Comparison of ENCODE assay signal across 8 mouse cellular contexts in the genomic region with DNA sequence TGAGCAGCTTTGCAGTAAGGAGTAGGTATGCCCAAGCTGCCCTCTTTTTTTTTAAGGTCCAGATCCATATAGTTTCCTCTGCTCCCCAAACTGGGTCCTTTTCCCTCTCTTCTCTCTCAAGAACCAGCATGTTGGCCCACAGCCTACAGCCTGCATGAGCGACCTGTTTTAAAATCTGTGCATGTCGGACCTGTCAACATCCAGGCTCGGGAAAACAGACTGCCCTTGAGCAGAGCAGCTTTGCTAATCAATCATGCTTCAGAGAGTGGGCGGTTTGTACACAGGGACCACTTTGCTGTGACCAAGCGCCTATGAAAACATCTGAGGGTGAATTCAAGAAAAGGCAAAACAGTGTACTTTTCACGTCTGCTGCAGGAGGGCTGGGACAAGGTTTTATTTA.
A peak's percentile ranks its signal among the peaks of the same experiment; 100 is the strongest.
DNase-seq lines count a peak whose midpoint lies in the region; ATAC-seq and TF ChIP-seq lines count a peak whose summit lies in the region.

No protein-coding gene starts in this region.

- H3K4me1 ChIP-seq in heart, embryonic 15.5 days (replicated peaks): peaks cover 20% of the 10 kb centered on the region
- H3K4me1 ChIP-seq in spleen, adult 2 months (ENCODE audit: control insufficient read depth, insufficient read depth, insufficient read length): peaks cover 6% of the 10 kb centered on the region; the same call in 1 of the 2 replicates
- H3K4me1 ChIP-seq in heart, postnatal 0 days (ENCODE audit: control insufficient read depth, insufficient read depth): peaks cover 19% of the 10 kb centered on the region; the same call in 1 of the 2 replicates
- H3K4me1 ChIP-seq in liver, embryonic 11.5 days (replicated peaks; ENCODE audit: control insufficient read depth, insufficient read depth, low read length): no peaks in the 10 kb centered on the region; the same call in 1 of the 2 replicates

- TF ChIP-seq EP300 in heart, postnatal 0 days (IDR thresholded peaks at IDR 0.05; ENCODE audit: low read depth): no peak

- peak overlapping the region; percentile 27 for H3K4me2 ChIP-seq in heart, embryonic 15.5 days
- peak overlapping the region; percentile 39 for H3K4me2 ChIP-seq in heart, postnatal 0 days (ENCODE audit: low read depth, low read length)
- no peak overlapping the region for H3K4me2 ChIP-seq in liver, embryonic 11.5 days

- H3K9me3 ChIP-seq in heart, embryonic 15.5 days (replicated peaks): no peaks in the 10 kb centered on the region
- H3K9me3 ChIP-seq in heart, postnatal 0 days (replicated peaks; ENCODE audit: control insufficient read depth, low read length): no peaks in the 10 kb centered on the region
- no peaks in the 10 kb centered on the region for H3K9me3 ChIP-seq in liver, embryonic 11.5 days (ENCODE audit: control insufficient read depth, low read length)

- no peak; the same call in 1 of the 2 replicates for ATAC-seq in heart, embryonic 15.5 days (replicated peaks; ENCODE audit: insufficient number of reproducible peaks, insufficient read depth, low FRiP score, low read depth)
- peak; percentile 41; the same call in 1 of the 2 replicates for ATAC-seq in heart, postnatal 0 days (ENCODE audit: insufficient read depth, low read depth)
- no peak for ATAC-seq in liver, embryonic 11.5 days (replicated peaks; ENCODE audit: low FRiP score)

- WGBS in heart, embryonic 15.5 days: 13% methylated on average over 6 of the region's 6 CpGs
- 81% methylated on average over 6 of the region's 6 CpGs for WGBS in spleen, adult 2 months
- WGBS in heart, postnatal 0 days: 12% methylated on average over 6 of the region's 6 CpGs
- WGBS in liver, embryonic 11.5 days: 35% methylated on average over 6 of the region's 6 CpGs

- no peaks in the 10 kb centered on the region for H3K27me3 ChIP-seq in heart, embryonic 15.5 days
- H3K27me3 ChIP-seq in spleen, adult 2 months (ENCODE audit: control insufficient read depth, insufficient read depth, low read length): no peaks in the 10 kb centered on the region
- H3K27me3 ChIP-seq in heart, postnatal 0 days (ENCODE audit: control insufficient read depth, insufficient read depth, low read length): no peaks in the 10 kb centered on the region
- H3K27me3 ChIP-seq in liver, embryonic 11.5 days (replicated peaks; ENCODE audit: control insufficient read depth, insufficient read depth, low read length): no peaks in the 10 kb centered on the region

- H3K27ac ChIP-seq in heart, embryonic 15.5 days: peak overlapping the region; percentile 17
- H3K27ac ChIP-seq in spleen, adult 2 months (ENCODE audit: insufficient read depth, low read length): peak overlapping the region; percentile 39
- peak overlapping the region; percentile 21 for H3K27ac ChIP-seq in heart, postnatal 0 days (ENCODE audit: low read depth)
- H3K27ac ChIP-seq in liver, embryonic 11.5 days (ENCODE audit: low read depth, low read length): no peak overlapping the region

- intact Hi-C loops in heart, postnatal 36 days (cut with DNase I): no loop called here

- TF ChIP-seq POLR2A in spleen, adult 2 months (IDR thresholded peaks at IDR 0.05; ENCODE audit: low read depth, low read length): no peak

- H3K9ac ChIP-seq in heart, embryonic 15.5 days: no peak overlapping the region
- no peak overlapping the region for H3K9ac ChIP-seq in heart, postnatal 0 days (replicated peaks; ENCODE audit: low read depth, low read length)
- no peak overlapping the region for H3K9ac ChIP-seq in liver, embryonic 11.5 days (ENCODE audit: low read depth, low read length)

- TF ChIP-seq CTCF in spleen, adult 2 months (IDR thresholded peaks at IDR 0.05; ENCODE audit: extremely low read depth, insufficient read depth, insufficient read length, insufficient replicate concordance): no peak
- no peak for TF ChIP-seq CTCF in heart, postnatal 0 days (IDR thresholded peaks at IDR 0.05; ENCODE audit: low read depth)

- H3K4me3 ChIP-seq in heart, embryonic 15.5 days: no peak overlapping the region
- H3K4me3 ChIP-seq in spleen, adult 2 months (ENCODE audit: extremely low read depth, insufficient read depth, insufficient read length): no peak overlapping the region
- no peak overlapping the region for H3K4me3 ChIP-seq in heart, postnatal 0 days (ENCODE audit: low read depth, low read length)
- no peak overlapping the region for H3K4me3 ChIP-seq in liver, embryonic 11.5 days (ENCODE audit: low read depth, low read length)

- DNase-seq in heart, postnatal 36 days: no peak
- DNase-seq in spleen, adult 2 months (ENCODE audit: low read depth in 1 of 2, low spot score in 2 of 2): no peak
- no peak for DNase-seq in spleen, adult 12 weeks (ENCODE audit: low spot score)
- peak; percentile 8 for DNase-seq in heart, postnatal 0 days (ENCODE audit: low spot score)
- DNase-seq in neural tube, embryonic 10.5 days (ENCODE audit: extremely low spot score, low spot score): peak; percentile 20
- DNase-seq in liver, embryonic 11.5 days (ENCODE audit: low spot score): no peak
- no peak for DNase-seq in yolk sac, embryonic 10.5 days (ENCODE audit: low spot score)

- no peaks in the 10 kb centered on the region for H3K36me3 ChIP-seq in heart, embryonic 15.5 days
- H3K36me3 ChIP-seq in spleen, adult 2 months (ENCODE audit: control insufficient read depth, insufficient read depth, low read length): no peaks in the 10 kb centered on the region
- no peaks in the 10 kb centered on the region for H3K36me3 ChIP-seq in heart, postnatal 0 days (replicated peaks; ENCODE audit: control insufficient read depth, insufficient read depth, low read length)
- H3K36me3 ChIP-seq in liver, embryonic 11.5 days (ENCODE audit: control insufficient read depth, insufficient read depth, low read length): no peaks in the 10 kb centered on the region

Comparison
In these comparisons a context has a peak if more than half of its experiments do, and no peak if none do; other contexts are left out.
1. DNase-seq: peak in heart, postnatal 0 days (single experiment) and neural tube, embryonic 10.5 days (single experiment); none in heart, postnatal 36 days (0 of 2), spleen, adult 2 months (0 of 2), spleen, adult 12 weeks (single experiment), liver, embryonic 11.5 days (single experiment) and yolk sac, embryonic 10.5 days (single experiment).